Mouse (Mus musculus): ENCODE measurements around the gene Sprr2e.

The Sprr2e gene

DNA sequence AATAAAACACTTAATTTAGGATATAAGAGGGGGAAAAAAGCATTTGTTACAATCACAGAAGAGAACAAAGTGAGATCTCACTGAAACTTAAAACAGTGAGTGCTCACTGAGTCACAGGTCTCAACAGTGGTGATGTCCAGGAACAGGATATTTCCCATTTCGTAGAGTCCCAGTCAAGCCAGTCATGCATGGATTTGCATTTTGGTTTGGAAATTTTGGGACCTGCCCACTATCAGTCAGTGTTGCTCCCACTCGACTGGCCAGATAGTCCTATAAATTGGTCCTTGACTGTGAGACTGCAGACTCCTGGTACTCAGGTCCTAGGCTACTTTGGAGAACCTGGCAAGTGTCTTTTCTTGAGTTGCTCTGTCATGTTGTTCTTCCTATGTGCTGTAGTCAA, at the start of gene Sprr2e:
Gene Sprr2e, plus strand, starts transcription at position 301 of the 400 bp plus-strand sequence.
- DNase-seq (ENCODE audit: low spot score), result no peak

DNA sequence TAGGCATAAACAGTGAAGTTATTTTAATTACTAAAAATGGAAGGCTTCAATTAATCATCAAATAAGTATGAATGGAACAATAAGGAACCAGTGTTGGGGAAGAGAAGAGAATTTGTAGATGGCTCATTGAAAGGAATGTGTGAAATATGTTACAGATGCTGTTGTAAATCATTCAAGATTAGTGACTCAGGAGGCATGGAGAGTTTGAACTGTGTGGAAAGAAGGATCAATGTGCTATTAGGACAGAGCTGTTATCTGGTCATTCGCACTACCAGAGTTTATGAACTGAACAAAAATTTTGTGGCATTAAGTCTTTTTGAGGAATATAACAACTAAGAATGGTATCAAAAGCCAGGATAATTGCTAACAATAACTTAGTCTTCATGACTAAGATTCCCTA, 44.5 kb upstream of the Sprr2e start:
- no peak for DNase-seq (ENCODE audit: low spot score)

GRCm38 (mm10) chr3:92316320-92316719, 35.6 kb upstream of the Sprr2e start, which contains the start of gene Sprr2b:
Gene Sprr2b (plus strand): TSS chr3:92316620.
- no peak for DNase-seq (ENCODE audit: low spot score)

- no peak for DNase-seq (ENCODE audit: low spot score)
Measured at GRCm38 (mm10) chr3:92317384-92317783, 34.6 kb upstream of the Sprr2e start.

DNA sequence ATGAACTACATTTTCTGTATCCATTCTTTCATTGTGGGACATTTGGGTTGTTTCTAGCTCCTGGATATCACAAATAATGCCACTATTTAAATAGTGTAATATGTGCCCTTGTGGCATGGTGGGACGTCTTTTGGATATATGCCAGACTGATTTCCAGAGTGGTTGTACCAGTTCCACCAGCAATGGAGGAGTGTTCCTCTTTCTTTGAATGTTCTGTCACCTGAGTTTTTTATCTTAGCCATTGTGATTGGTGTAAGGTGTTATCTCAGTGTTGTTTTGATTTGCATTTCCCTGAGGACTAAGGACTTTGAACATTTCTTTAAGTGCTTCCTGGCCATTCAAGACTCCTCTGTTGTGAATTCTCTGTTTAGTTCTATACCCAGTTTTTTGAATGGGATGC, 15.7 kb upstream of the Sprr2e start:
- no peak for DNase-seq (ENCODE audit: low spot score)

GRCm38 (mm10) chr3:92338840-92339239, 13.1 kb upstream of the Sprr2e start, which contains the start of gene Sprr2d:
Gene Sprr2d (plus strand): TSS chr3:92339140.
- no peak for DNase-seq (ENCODE audit: low spot score)

DNA sequence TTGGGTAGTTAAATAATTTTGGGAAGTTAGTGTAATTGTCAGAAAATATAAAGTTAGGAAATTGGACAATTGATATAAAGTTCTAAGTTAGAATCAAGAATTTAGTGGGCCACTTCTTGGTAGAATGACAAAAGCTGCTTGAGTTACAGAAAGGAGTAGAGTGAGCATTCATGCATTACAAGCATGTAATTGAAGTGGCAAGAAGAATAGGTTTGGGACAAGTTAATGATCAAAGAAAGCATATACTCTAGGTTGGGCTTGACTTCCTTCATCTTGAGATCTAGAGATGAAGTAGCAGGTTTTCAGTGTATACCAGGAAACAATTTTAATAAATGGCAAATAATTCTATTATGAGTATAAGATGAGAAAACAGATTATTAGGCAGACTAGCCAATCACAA, 9.7 kb downstream of the Sprr2e start:
- DNase-seq (ENCODE audit: low spot score), result no peak

DNA sequence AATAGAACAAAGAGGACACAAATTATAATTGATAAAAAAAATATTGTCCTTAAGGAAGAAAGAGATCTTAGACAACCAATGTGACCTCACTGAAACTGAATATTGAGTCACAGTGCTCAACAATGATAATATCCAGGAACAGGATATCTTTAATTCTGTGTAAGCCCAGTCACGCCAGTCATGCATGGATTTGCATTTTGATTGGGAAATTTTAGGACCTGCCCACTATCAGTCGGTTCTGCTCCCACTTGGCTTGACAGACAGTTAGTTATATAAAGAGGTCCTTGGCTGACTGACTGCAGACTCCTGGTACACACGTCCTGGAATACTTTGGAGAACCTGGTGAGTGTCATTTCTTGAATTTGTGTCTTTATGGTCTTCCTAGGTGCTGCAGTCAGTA, 12.9 kb downstream of the Sprr2e start, which contains the start of gene Sprr2f:
Gene Sprr2f, plus strand, starts transcription at position 301 of the 400 bp plus-strand sequence.
- no peak for DNase-seq (ENCODE audit: low spot score)

DNA sequence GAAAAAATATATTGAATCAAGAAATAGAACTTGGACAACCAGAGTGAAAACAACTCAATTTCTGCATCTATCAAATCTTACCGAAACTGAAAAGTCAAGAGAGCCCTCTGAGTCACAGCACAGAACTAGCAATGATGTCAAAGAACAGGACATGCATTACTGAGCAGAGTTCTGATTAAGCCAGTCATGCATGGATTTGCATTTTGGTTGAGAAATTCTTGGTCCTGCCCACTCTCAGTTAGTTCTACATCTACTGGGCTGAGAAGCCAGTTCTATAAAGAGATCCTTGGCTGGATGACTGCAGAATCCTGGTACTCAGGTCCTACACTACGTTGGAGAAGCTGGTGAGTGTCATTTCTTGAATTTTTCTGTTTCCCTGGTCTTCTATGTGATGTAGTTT, 21.7 kb downstream of the Sprr2e start:
- no peak for DNase-seq (ENCODE audit: low spot score)

DNA sequence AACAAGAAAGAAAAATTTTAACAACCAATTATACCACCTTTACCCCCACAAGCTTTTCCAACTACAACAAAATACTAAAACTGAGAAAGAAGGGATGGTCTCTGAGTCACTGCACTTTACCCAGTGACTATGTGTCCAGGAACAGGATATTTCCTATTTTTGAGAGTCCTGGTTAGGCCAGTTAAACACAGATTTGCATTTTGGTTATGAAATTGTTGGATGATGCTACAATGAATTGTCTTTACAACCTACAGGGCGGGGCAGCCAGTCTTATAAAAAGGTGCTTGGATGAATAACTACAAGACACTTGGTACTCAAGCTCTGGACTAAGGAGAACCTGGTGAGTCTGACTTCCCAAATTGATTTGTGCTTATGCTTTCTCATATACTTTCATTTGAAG, 33.4 kb downstream of the Sprr2e start, which contains the start of gene Sprr2h:
Gene Sprr2h, plus strand, starts transcription at position 301 of the 400 bp plus-strand sequence.
- no peak for DNase-seq (ENCODE audit: low spot score)

- no peak for DNase-seq (ENCODE audit: low spot score)
Measured at GRCm38 (mm10) chr3:92394301-92394700, 42.4 kb downstream of the Sprr2e start.

All from ovary, postnatal 36 days (tissue).